Mouse (Mus musculus): ENCODE data around the gene Gulp1. TPM values are rescaled to one million over a fixed set of nuclear protein-coding genes. Genes with fewer than 3 reads are reported as not detected.

The Gulp1 gene
- polyA plus RNA-seq, 1 experiment from 2014 or later = 16.3 TPM

- peak overlapping the region; percentile 48; the same call in 1 of the 2 replicates for H3K27ac ChIP-seq
- 60% methylated on average over 5 of the region's 5 CpGs for WGBS
- H3K9ac ChIP-seq = no peak overlapping the region
- H3K27me3 ChIP-seq (replicated peaks) = no peaks in the 10 kb centered on the region
- no peaks in the 10 kb centered on the region for H3K9me3 ChIP-seq
- no peak overlapping the region for H3K4me3 ChIP-seq (replicated peaks)
- no peaks in the 10 kb centered on the region for H3K36me3 ChIP-seq
- no peak overlapping the region for H3K4me2 ChIP-seq (replicated peaks)
- no peaks in the 10 kb centered on the region for H3K4me1 ChIP-seq (replicated peaks)
- no peak for ATAC-seq
Measured at GRCm38 (mm10) chr1:44750731-44751730, 199.7 kb downstream of the Gulp1 start.

GRCm38 (mm10) chr1:44778251-44778650 is 226.9 kb downstream of the Gulp1 start:
- Histone ChIP-seq H3K9me3 (no peaks in the 10 kb centered on the region), H3K4me2 (replicated peaks) (no peak overlapping the region), H3K4me1 (replicated peaks) (no peaks in the 10 kb centered on the region), H3K36me3 (no peaks in the 10 kb centered on the region), H3K4me3 (replicated peaks) (no peak overlapping the region), H3K27me3 (replicated peaks) (no peaks in the 10 kb centered on the region), H3K9ac (no peak overlapping the region), H3K27ac (no peak overlapping the region)
- 59% methylated on average over 1 of the region's 1 CpGs for WGBS
- ATAC-seq = no peak

- H3K36me3 ChIP-seq = no peaks in the 10 kb centered on the region
- WGBS = 65% methylated on average over 4 of the region's 4 CpGs
- no peak overlapping the region for H3K27ac ChIP-seq
- ATAC-seq = no peak
- H3K4me1 ChIP-seq (replicated peaks) = no peaks in the 10 kb centered on the region
- H3K27me3 ChIP-seq (replicated peaks) = no peaks in the 10 kb centered on the region
- no peak overlapping the region for H3K4me2 ChIP-seq (replicated peaks)
- no peak overlapping the region for H3K9ac ChIP-seq
- H3K9me3 ChIP-seq = no peaks in the 10 kb centered on the region
- no peak overlapping the region for H3K4me3 ChIP-seq (replicated peaks)
Measured at GRCm38 (mm10) chr1:44803594-44804372, 252.5 kb downstream of the Gulp1 start.

GRCm38 (mm10) chr1:44806368-44806767 is 255.1 kb downstream of the Gulp1 start:
- Histone ChIP-seq H3K36me3 (no peaks in the 10 kb centered on the region), H3K4me3 (replicated peaks) (no peak overlapping the region), H3K9ac (no peak overlapping the region), H3K4me1 (replicated peaks) (no peaks in the 10 kb centered on the region), H3K27ac (no peak overlapping the region), H3K27me3 (replicated peaks) (no peaks in the 10 kb centered on the region), H3K9me3 (no peaks in the 10 kb centered on the region), H3K4me2 (replicated peaks) (no peak overlapping the region)
- ATAC-seq = no peak

GRCm38 (mm10) chr1:44810336-44810735 is 259.0 kb downstream of the Gulp1 start:
- H3K27ac ChIP-seq = no peak overlapping the region
- no peaks in the 10 kb centered on the region for H3K27me3 ChIP-seq (replicated peaks)
- no peak overlapping the region for H3K4me2 ChIP-seq (replicated peaks)
- H3K9me3 ChIP-seq = no peaks in the 10 kb centered on the region
- no peak overlapping the region for H3K9ac ChIP-seq
- H3K4me3 ChIP-seq (replicated peaks) = no peak overlapping the region
- no peaks in the 10 kb centered on the region for H3K4me1 ChIP-seq (replicated peaks)
- H3K36me3 ChIP-seq = no peaks in the 10 kb centered on the region
- no peak for ATAC-seq
- 71% methylated on average over 2 of the region's 2 CpGs for WGBS

- no peaks in the 10 kb centered on the region for H3K27me3 ChIP-seq (replicated peaks)
- no peaks in the 10 kb centered on the region for H3K9me3 ChIP-seq
- no peak overlapping the region for H3K4me2 ChIP-seq (replicated peaks)
- H3K36me3 ChIP-seq = no peaks in the 10 kb centered on the region
- no peak overlapping the region for H3K4me3 ChIP-seq (replicated peaks)
- H3K4me1 ChIP-seq (replicated peaks) = no peaks in the 10 kb centered on the region
- ATAC-seq = no peak
- WGBS = 65% methylated on average over 4 of the region's 4 CpGs
- H3K9ac ChIP-seq = no peak overlapping the region
- H3K27ac ChIP-seq = no peak overlapping the region
Measured at GRCm38 (mm10) chr1:44833934-44834333, 282.6 kb downstream of the Gulp1 start.
